Mouse (Mus musculus): Measurements from ENCODE around the gene H2al1m.

DNA sequence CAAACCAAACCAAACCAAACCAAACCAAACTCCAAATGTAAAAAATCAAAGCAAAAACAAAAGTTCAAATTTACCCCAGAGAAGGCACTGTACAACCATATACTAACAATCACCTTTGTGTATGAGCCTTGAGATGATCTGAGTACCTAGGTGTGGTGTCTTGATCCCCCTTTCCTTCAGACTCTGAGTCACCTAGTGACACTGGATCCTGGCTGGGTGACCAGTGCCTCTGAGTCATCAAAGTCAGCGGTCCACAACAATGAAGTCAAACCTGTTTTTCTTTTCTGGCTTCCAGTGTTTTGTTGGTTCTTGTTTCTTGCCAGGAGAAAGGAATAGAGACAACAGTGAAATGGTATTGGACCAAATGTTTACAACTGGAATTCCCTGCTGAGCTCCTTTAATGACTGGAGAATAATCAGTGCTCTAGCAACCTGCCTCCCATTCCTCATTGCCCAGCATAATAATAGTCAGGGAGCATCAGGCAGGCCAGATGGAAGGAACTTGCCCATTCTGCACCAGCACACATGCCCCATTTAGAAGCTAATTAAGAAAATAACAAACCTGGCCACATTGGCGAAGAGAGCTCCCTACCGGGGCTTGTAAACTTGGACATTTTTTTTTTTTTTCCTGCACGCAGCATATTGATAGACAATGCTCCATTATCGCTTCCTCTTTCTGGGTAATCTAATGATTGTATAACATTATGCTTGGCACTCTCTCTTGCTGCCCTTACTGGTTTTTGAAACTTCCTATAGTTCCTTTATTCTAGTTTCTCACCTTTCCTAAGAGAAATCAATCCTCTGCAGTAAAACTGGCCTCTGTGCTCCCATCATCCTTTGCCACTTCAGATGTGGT, 42.6 kb upstream of the H2al1m start:
- TF ChIP-seq POLR2A (IDR thresholded peaks at IDR 0.05; ENCODE audit: insufficient read length, low read depth) (no peak), TCF12 (IDR thresholded peaks at IDR 0.05; ENCODE audit: insufficient read depth, poor library complexity, severe bottlenecking) (no peak), USF1 (IDR thresholded peaks at IDR 0.05; ENCODE audit: low read depth) (no peak), MAX (IDR thresholded peaks at IDR 0.05; ENCODE audit: low read depth) (no peak), REST (IDR thresholded peaks at IDR 0.05; ENCODE audit: insufficient read depth, insufficient read length) (no peak), E2F4 (IDR thresholded peaks at IDR 0.05; ENCODE audit: insufficient read depth) (no peak), SRF (IDR thresholded peaks at IDR 0.05; ENCODE audit: control insufficient read depth, insufficient read length, low read depth) (no peak), CEBPB (IDR thresholded peaks at IDR 0.05; ENCODE audit: insufficient read depth, poor library complexity, severe bottlenecking) (no peak), MYOG (IDR thresholded peaks at IDR 0.05; ENCODE audit: control insufficient read depth in 1 of 3, insufficient read depth in 1 of 3, insufficient read length in 2 of 3, low read depth in 2 of 3) (no peak), POLR2AphosphoS2 (IDR thresholded peaks at IDR 0.05; ENCODE audit: insufficient read length, low read depth) (no peak), MYOD1 (IDR thresholded peaks at IDR 0.05; ENCODE audit: control insufficient read depth in 1 of 3, insufficient read length in 2 of 3, low read depth in 2 of 3) (no peak), TCF3 (IDR thresholded peaks at IDR 0.05; ENCODE audit: insufficient read length, low read depth) (no peak)
